Mouse (Mus musculus): Measurements from ENCODE around the gene Tedc1.

- TF ChIP-seq CTCF (conservative IDR thresholded peaks at IDR 0.05; ENCODE audit: insufficient read depth, insufficient read length, low read depth, low read length) (no peak), POLR2A (IDR thresholded peaks at IDR 0.05; ENCODE audit: low read depth, low read length) (no peak)
Measured at GRCm38 (mm10) chr12:113163561-113164006, 7.4 kb downstream of the Tedc1 start.
